Mouse (Mus musculus) forebrain, embryonic 15.5 days (tissue): Measurements from ENCODE around the gene Ralgapa2. TPM values are rescaled to one million over a fixed set of nuclear protein-coding genes. Genes with fewer than 3 reads are reported as not detected.

ENCODE experiments used
- ATAC-seq: fragments of 200-750 bp; cut with Nextera tagmentation; replicated peaks from 2 replicates; pipeline ENCODE4 v1.8.0; 2017; ENCODE audit warnings: mild to moderate bottlenecking, moderate TSS enrichment, moderate library complexity
- H3K27ac ChIP-seq: fragments of 300-500 bp; sonication (generic); replicated peaks from 2 replicates; pipeline ENCODE4 v1.5.1; 2015; ENCODE audit warnings: mild to moderate bottlenecking, inconsistent platforms
- H3K27me3 ChIP-seq: fragments of 300-500 bp; sonication (generic); 2 replicates; pipeline ENCODE4 v1.6.1; 2015; ENCODE audit warnings: inconsistent platforms
- H3K36me3 ChIP-seq: fragments of 300-500 bp; sonication (generic); 2 replicates; pipeline ENCODE4 v1.6.1; 2015; ENCODE audit warnings: mild to moderate bottlenecking, inconsistent platforms
- H3K4me1 ChIP-seq: fragments of 300-500 bp; sonication (generic); 2 replicates; pipeline ENCODE4 v1.6.1; 2015; ENCODE audit warnings: inconsistent platforms
- H3K4me2 ChIP-seq: fragments of 300-500 bp; sonication (generic); replicated peaks from 2 replicates; pipeline ENCODE4 v1.6.1; 2015; ENCODE audit warnings: mild to moderate bottlenecking, inconsistent platforms
- H3K4me3 ChIP-seq: fragments of 300-500 bp; sonication (generic); 2 replicates; pipeline ENCODE4 v1.5.1; 2015; ENCODE audit warnings: mild to moderate bottlenecking, inconsistent platforms
- H3K9ac ChIP-seq: fragments of 300-500 bp; sonication (generic); replicated peaks from 2 replicates; pipeline ENCODE4 v1.6.1; 2015; ENCODE audit warnings: mild to moderate bottlenecking, inconsistent platforms
- H3K9me3 ChIP-seq: fragments of 300-500 bp; sonication (generic); 2 replicates; pipeline ENCODE4 v1.6.1; 2016; ENCODE audit warnings: inconsistent platforms
- WGBS: fragments of 180-500 bp; shearing (Covaris S2); methylation state at CpG from one replicate; pipeline ENCODE4 v1.1.7; 2015; ENCODE audit warnings: mixed read lengths; 5-methylcytosine and 5-hydroxymethylcytosine counted together
- polyA plus RNA-seq: library from polyadenylated mRNA; unstranded; fragments of >200 nt; fragmentation: Nextera tagmentation; extraction: Ambion mirVana; gene quantifications from 2 replicates; pipeline ENCODE4 v1.2.1, GENCODE M21; 2015

Gene Ralgapa2
- 14.2 and 15.0 TPM in 2 replicates for polyA plus RNA-seq

DNA sequence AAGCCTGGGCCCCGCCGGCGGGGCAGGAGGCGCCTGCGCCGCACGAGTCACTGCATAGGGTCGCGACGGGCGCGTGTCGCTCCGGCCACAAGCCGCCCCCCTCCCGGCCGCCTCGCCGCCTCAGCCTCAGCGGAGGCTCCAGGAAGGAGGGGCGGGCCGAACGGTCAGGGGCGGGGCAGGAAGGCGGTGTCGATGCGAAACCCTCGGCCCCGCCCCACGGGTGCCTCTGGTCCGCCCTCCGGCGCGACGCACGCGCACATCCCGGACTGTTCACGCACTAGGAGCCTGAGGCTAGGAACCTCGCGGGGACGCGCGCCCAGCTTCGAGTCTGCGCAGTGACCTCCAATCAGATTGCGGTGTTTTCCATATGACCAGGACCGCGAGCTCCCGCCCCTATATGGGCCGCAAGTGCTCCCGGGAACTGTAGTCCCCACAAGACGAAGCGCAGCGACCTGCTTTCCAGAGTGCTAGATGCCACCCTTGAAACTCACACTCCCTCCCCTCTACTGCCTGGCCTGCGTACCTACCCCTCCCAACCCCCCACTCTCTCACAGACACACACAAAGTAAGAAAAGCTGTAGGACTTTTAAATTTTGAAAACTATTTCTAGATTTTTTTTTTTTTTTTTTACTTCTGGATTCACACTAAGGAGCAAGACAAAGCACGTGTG is at the start of gene Ralgapa2:
Gene Ralgapa2, minus strand, starts transcription at position 434 of the 670 bp plus-strand sequence.
- Histone ChIP-seq H3K4me3 (peak within 1 kb of the TSS; percentile 73), H3K9ac (peak within 1 kb of the TSS; percentile 80), H3K27me3 (no peaks in the 10 kb centered on the region), H3K27ac (peak within 1 kb of the TSS; percentile 22; the same call in 1 of the 2 replicates), H3K36me3 (no peaks in the 10 kb centered on the region), H3K9me3 (no peaks in the 10 kb centered on the region), H3K4me1 (peaks cover 25% of the 10 kb centered on the region), H3K4me2 (peak within 1 kb of the TSS; percentile 69)
- 2% methylated on average over 44 of the region's 57 CpGs for WGBS
- ATAC-seq = peak; percentile 99

DNA sequence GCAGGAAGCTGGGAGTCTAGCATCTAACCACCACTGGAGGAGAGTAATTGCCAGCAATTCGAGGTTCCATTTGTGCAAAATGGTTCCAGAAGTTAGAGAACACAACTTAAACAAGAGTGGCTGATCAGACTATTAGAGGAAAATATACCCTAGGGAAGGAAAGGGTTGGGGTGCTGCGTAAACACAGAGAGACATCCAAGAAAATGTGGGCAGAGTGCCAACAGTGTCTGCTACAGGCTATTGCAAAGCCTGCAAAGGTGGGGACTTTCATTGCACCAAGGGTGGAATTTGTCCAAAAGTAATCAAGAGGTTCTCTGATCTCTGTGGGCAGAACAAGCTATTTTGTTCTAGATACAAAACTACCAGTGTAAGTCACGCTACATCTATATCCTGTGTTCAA is 49.4 kb upstream of the Ralgapa2 start:
- Histone ChIP-seq H3K9me3 (no peaks in the 10 kb centered on the region), H3K36me3 (no peaks in the 10 kb centered on the region), H3K9ac (no peak overlapping the region), H3K4me3 (no peak overlapping the region), H3K27me3 (no peaks in the 10 kb centered on the region), H3K4me1 (peaks cover 4% of the 10 kb centered on the region; the same call in 1 of the 2 replicates), H3K4me2 (no peak overlapping the region), H3K27ac (no peak overlapping the region)
- WGBS = 50% methylated on average over 3 of the region's 3 CpGs
- ATAC-seq = no peak

GRCm38 (mm10) chr2:146560633-146561043 is 48.5 kb upstream of the Ralgapa2 start:
- H3K4me2 ChIP-seq = no peak overlapping the region
- no peak overlapping the region for H3K4me3 ChIP-seq
- WGBS = 88% methylated on average over 4 of the region's 4 CpGs
- no peak overlapping the region for H3K27ac ChIP-seq
- H3K4me1 ChIP-seq = peaks cover 4% of the 10 kb centered on the region; the same call in 1 of the 2 replicates
- H3K9me3 ChIP-seq = no peaks in the 10 kb centered on the region
- no peak for ATAC-seq
- H3K36me3 ChIP-seq = no peaks in the 10 kb centered on the region
- H3K27me3 ChIP-seq = no peaks in the 10 kb centered on the region
- no peak overlapping the region for H3K9ac ChIP-seq

DNA sequence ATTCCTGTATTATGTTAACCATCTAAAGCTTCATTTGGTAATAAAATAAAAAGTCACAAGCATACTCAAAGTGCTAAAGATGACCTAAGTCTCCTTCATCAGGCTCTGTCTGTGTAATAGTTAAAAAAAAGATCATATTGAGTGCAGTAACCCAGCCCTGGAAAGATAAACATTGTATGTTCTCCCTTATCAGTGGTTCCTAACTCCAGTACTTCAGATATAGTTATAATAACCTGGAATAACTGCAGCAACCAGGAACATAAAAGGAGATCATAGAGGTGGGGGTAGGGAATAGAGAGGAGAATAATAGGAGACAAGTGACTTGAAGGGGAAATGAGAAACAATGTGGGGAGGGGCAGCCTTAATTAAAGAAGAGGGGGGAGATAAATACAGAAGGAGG is 44.0 kb upstream of the Ralgapa2 start:
- Histone ChIP-seq H3K27ac (no peak overlapping the region), H3K4me2 (no peak overlapping the region), H3K4me1 (no peaks in the 10 kb centered on the region), H3K9me3 (no peaks in the 10 kb centered on the region), H3K9ac (no peak overlapping the region), H3K36me3 (no peaks in the 10 kb centered on the region), H3K27me3 (no peaks in the 10 kb centered on the region), H3K4me3 (no peak overlapping the region)
- no peak for ATAC-seq

- Histone ChIP-seq H3K4me2 (no peak overlapping the region), H3K9ac (no peak overlapping the region), H3K27ac (no peak overlapping the region), H3K4me1 (no peaks in the 10 kb centered on the region), H3K36me3 (no peaks in the 10 kb centered on the region), H3K4me3 (no peak overlapping the region), H3K9me3 (no peaks in the 10 kb centered on the region), H3K27me3 (no peaks in the 10 kb centered on the region)
- WGBS = 78% methylated on average over 5 of the region's 5 CpGs
- ATAC-seq = no peak
Observed at GRCm38 (mm10) chr2:146555351-146555750, 43.2 kb upstream of the Ralgapa2 start.

DNA sequence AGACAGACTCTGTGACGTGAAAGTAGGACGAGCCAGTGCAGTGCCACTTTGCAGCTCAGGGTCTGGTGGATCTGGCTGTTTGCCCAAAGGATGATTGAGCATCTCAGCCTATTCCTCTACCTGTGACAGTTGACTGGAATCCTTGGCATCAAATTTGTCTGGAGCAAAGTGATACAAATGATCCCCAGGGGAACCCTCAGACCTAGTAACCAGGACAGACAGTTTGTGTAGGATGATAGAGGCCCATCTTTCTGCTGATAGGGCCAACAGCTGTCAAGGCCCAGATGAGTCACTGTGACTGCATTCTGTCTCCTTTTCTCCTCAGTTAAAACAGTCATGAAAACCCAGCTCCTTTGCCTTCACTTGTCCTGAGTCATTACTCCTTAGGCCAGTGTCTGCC is 41.6 kb upstream of the Ralgapa2 start:
- 14% methylated on average over 2 of the region's 2 CpGs for WGBS

DNA sequence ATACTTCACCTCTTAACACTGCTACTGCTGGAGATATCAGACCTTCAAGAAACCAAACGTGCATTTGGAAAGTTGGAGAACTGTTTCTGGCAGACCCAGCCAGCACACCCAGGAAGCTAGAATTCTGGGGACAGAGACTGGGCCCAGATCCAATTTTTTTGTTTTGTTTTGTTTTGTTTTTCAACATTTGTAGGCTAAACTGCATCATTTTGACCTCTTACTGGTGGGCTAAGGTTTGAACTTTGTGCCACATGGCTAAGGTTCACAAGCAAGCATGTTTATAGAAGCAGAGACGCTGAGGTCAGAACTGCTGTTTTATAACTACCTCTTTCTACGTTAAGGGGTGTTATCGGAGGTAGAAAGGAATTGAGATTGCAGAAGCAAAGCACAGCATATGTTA is 39.7 kb upstream of the Ralgapa2 start:
- 75% methylated on average over 4 of the region's 4 CpGs for WGBS
- H3K4me2 ChIP-seq = no peak overlapping the region

More for the DNA sequence above, 41.6 kb upstream of the Ralgapa2 start:
- no peak for ATAC-seq
- H3K9ac ChIP-seq = no peak overlapping the region
- H3K4me2 ChIP-seq = no peak overlapping the region
- no peak overlapping the region for H3K4me3 ChIP-seq
- H3K27me3 ChIP-seq = no peaks in the 10 kb centered on the region
- no peaks in the 10 kb centered on the region for H3K9me3 ChIP-seq
- no peak overlapping the region for H3K27ac ChIP-seq
- no peaks in the 10 kb centered on the region for H3K36me3 ChIP-seq
- H3K4me1 ChIP-seq = peaks cover 9% of the 10 kb centered on the region

DNA sequence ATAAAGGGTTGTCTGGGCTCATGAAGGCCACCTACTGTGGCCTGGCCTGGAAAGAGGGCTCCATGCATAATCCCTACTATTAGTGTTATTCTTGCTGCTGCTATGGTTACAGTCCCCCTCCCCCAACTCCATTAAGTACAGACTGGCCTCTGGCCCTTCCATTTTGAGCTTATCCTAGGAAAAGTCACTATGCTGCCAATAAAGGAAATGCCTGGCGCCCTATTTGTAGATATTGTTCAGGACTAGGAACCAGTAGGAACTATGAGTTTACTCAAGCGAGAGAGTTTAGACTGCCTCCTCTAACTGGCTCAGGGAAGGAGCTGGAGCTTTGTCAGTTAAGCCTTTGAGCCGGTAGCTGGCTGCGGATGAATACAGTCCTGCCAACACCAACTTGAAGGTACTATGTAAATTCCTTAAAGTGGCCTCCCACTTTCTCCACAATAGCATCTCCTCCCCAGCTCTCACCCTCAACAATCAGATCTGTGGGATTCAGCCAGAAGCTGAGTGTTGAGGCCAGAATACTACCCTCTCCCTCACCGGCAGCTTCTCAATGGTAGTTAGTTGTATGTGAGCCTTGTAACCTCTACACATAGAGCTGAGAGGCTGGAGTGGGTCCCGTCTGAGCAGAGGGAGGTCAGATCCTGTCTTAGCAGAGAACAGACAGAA is 37.1 kb upstream of the Ralgapa2 start:
- H3K36me3 ChIP-seq = no peaks in the 10 kb centered on the region
- peak overlapping the region; percentile 61 for H3K27ac ChIP-seq
- no peak overlapping the region for H3K9ac ChIP-seq
- peak; percentile 94 for ATAC-seq
- no peak overlapping the region for H3K4me2 ChIP-seq
- no peak overlapping the region for H3K4me3 ChIP-seq
- peaks cover 22% of the 10 kb centered on the region for H3K4me1 ChIP-seq
- WGBS = 4% methylated on average over 6 of the region's 6 CpGs
- H3K9me3 ChIP-seq = no peaks in the 10 kb centered on the region
- H3K27me3 ChIP-seq = no peaks in the 10 kb centered on the region

More for the DNA sequence above, 39.7 kb upstream of the Ralgapa2 start:
- Histone ChIP-seq H3K9me3 (no peaks in the 10 kb centered on the region), H3K9ac (no peak overlapping the region), H3K27ac (no peak overlapping the region), H3K36me3 (no peaks in the 10 kb centered on the region), H3K4me1 (peaks cover 22% of the 10 kb centered on the region), H3K4me3 (no peak overlapping the region), H3K27me3 (no peaks in the 10 kb centered on the region)
- ATAC-seq = no peak

- H3K36me3 ChIP-seq = no peaks in the 10 kb centered on the region
- ATAC-seq = no peak
- WGBS = 81% methylated on average over 1 of the region's 1 CpGs
- no peaks in the 10 kb centered on the region for H3K27me3 ChIP-seq
- no peaks in the 10 kb centered on the region for H3K9me3 ChIP-seq
- H3K27ac ChIP-seq = no peak overlapping the region
- H3K4me3 ChIP-seq = no peak overlapping the region
- H3K9ac ChIP-seq = no peak overlapping the region
- peaks cover 19% of the 10 kb centered on the region for H3K4me1 ChIP-seq
- no peak overlapping the region for H3K4me2 ChIP-seq
Observed at GRCm38 (mm10) chr2:146544155-146544814, 32.1 kb upstream of the Ralgapa2 start.

DNA sequence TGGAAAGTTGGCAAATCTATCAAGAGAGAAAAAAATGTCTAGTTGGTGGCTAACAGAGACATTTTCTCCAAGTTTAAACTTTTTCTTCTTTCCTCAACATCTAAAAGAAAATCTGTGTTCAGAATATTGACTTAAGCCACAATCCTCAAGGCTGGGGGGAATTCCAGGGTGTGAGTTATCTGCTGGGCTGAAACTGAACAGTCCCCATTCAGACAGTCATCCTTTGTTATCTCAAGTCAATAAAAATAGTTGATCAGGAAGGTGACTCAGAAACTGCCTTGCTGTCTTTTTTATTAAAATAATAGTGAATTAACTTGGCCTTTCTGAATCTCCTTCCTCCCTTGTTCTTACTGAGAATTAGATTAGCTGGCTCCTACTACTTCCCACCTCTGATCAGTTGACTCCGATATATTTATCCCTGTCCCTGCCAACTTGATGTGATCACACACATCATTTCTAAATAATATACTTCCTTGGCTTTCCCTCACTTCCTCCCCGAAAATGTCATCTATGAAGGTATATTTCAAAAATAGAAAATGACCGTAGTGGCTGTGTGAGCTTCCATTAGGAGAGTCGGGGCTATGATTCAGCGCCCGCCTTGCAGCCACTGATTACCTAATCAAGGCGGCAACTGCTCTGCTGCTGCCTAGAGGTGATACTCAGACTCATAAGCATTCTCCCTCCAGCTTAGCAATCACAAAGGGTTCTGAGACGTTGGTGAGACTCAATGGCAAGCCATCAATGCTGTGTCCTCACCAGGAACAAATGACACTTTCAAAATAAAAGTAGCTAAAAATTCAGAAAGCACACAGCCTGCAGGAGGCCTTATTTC is 21.2 kb upstream of the Ralgapa2 start:
- Histone ChIP-seq H3K4me2 (no peak overlapping the region), H3K27me3 (no peaks in the 10 kb centered on the region), H3K4me3 (no peak overlapping the region), H3K9ac (no peak overlapping the region), H3K4me1 (no peaks in the 10 kb centered on the region), H3K9me3 (no peaks in the 10 kb centered on the region), H3K36me3 (no peaks in the 10 kb centered on the region), H3K27ac (no peak overlapping the region)
- no peak for ATAC-seq
- WGBS = 70% methylated on average over 8 of the region's 8 CpGs

DNA sequence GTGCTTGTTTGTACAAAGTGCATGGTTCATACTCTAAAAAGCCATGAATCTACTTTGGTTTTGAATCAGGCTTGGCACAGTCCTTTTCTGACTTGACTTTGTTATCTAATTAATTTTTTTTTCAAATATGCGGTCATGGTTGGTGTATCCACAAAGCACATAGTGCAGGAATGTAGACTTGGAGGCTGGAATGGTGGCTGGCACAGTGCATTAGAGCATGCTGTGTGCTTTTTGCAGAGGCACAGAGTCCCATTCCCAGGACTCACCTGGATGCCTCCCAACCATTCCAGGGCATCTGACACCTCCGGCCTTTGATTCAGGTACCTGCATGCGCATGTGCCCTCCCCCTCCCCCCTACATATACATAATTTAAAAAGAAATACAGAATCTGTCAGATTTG is 20.3 kb upstream of the Ralgapa2 start:
- 93% methylated on average over 3 of the region's 3 CpGs for WGBS
- Histone ChIP-seq H3K36me3 (no peaks in the 10 kb centered on the region), H3K9me3 (no peaks in the 10 kb centered on the region), H3K4me2 (no peak overlapping the region), H3K9ac (no peak overlapping the region), H3K4me1 (no peaks in the 10 kb centered on the region), H3K4me3 (no peak overlapping the region), H3K27me3 (no peaks in the 10 kb centered on the region), H3K27ac (no peak overlapping the region)
- ATAC-seq = no peak

DNA sequence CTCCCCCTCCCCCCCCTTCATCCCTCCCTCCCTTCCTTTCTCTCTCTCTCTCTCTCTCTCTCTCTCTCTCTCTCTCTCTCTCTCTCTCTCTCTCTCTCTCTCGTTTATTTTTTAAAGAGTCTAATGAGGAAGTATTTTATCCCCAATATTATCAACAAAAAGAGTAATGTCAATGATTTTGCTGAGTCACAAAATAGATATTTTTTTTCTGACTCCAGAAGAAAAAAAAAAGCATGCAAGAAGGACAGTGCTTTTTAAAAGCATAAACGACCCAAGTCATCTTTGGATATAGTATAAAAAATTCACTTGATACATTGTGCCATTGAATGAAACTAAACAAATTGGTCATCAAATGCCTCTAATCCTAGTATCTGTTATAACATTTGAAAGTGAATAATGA is 13.3 kb upstream of the Ralgapa2 start:
- Histone ChIP-seq H3K27ac (no peak overlapping the region), H3K4me1 (no peaks in the 10 kb centered on the region), H3K9ac (no peak overlapping the region), H3K27me3 (no peaks in the 10 kb centered on the region), H3K9me3 (no peaks in the 10 kb centered on the region), H3K4me3 (no peak overlapping the region), H3K36me3 (no peaks in the 10 kb centered on the region), H3K4me2 (no peak overlapping the region)
- no peak for ATAC-seq
- WGBS = 52% methylated on average over 2 of the region's 2 CpGs
